Mouse (Mus musculus) cerebellum, adult 2 months (tissue): ENCODE results near the gene Cfd.

Experiments
- CTCF ChIP-seq: fragments of 200-500 bp; IDR thresholded peaks from 2 replicates; pipeline ENCODE4 v1.5.1; 2011; ENCODE audit warnings: low read depth, mild to moderate bottlenecking, control low read depth, low read length, moderate library complexity, borderline replicate concordance; ENCODE audit not compliant: insufficient read depth
- POLR2A ChIP-seq: fragments of 200-500 bp; IDR thresholded peaks from 2 replicates; pipeline ENCODE4 v1.6.1; 2011; ENCODE audit warnings: low read length, control low read depth, borderline replicate concordance; ENCODE audit not compliant: insufficient read depth

DNA sequence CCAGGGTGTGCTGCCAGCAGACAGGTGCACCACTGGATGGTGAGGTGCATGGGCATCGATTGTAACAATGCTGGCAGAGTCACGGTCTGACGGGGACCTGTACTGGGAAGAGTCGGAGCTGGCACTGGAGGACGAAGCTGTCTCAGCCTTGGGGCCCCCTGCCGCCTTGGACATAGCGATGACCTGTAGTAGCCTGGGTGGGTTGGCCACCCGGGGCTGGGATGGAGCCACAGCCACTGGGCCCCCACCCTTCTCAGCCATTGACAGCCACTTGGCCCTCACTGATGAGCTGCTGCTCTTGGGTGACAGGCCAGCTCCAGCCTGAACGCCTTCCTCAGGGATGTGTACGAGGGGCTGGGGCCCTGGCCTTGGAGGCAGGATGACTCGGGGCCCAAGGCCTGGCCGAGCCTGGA is 25.5 kb upstream of the Cfd start:
- TF ChIP-seq CTCF: no peak
- no peak for TF ChIP-seq POLR2A
